ENCODE assay signal across 20 mouse cellular contexts in the genomic region with DNA sequence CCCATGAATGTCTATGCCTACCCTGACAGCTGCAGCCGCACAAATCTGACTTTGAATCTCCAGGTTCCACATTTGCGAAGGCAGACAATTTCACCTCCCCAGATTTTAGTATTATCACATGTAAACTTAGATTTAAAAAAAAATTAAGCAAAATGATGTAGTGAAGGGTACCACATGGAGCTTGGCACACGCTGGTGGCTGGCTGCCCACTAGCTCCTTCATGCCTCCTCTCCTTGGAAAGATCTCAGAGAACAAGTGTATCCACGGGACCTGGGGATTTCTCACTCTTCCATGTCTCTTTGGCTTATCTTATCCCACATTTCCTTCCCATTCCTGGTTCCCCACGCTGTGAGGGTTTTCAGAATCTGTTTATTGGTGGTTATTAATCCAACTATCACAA.
DNase-seq lines count a peak whose midpoint lies in the region; ATAC-seq and TF ChIP-seq lines count a peak whose summit lies in the region.
"Had no signal": no experiment of that assay in that cellular context is flagged by ENCODE, and none has a peak within 500 bp of the region (broad histone marks: within the 10 kb centered on the region; RNA-seq: fewer than 3 reads in every experiment).

No protein-coding gene starts in this region.

- peaks cover 10% of the 10 kb centered on the region; the same call in 1 of the 2 replicates for H3K4me1 ChIP-seq in forebrain, postnatal 0 days (ENCODE audit: insufficient read depth)
- no peaks in the 10 kb centered on the region for H3K4me1 ChIP-seq in forebrain, embryonic 11.5 days (replicated peaks; ENCODE audit: control insufficient read depth, insufficient read depth, low read length)
- H3K4me1 ChIP-seq: embryonic facial prominence, embryonic 10.5 days; heart, embryonic 10.5 days had no signal

- peak; percentile 54 to 61 for DNase-seq in cerebellum, postnatal 14 days
- no peak for DNase-seq in cerebellum, adult 11-12 months
- peak; percentile 67 for DNase-seq in forebrain, postnatal 0 days
- DNase-seq in forebrain, embryonic 11.5 days (ENCODE audit: low spot score), result no peak
- peak; percentile 10 to 34 for DNase-seq in left cerebral cortex, postnatal 14 days (ENCODE audit: low spot score in 2 of 2)
- no peak for DNase-seq in left cerebral cortex, adult 11 months (ENCODE audit: low spot score)
- peak; percentile 46 for DNase-seq in right cerebral cortex, postnatal 4 days
- no peak for DNase-seq in right cerebral cortex, postnatal 25 days
- DNase-seq: adrenal gland, postnatal 14 days; cerebellum, adult 9-10 months; gastrocnemius, postnatal 36 days; heart, adult 18-20 months; heart, postnatal 10 days; kidney, adult 2 months had no signal

- H3K9ac ChIP-seq in forebrain, postnatal 0 days, result no peak overlapping the region
- no peak overlapping the region for H3K9ac ChIP-seq in forebrain, embryonic 11.5 days (ENCODE audit: low read length)
- H3K9ac ChIP-seq: hindbrain, embryonic 14.5 days had no signal

- 60% methylated on average over 5 of the region's 5 CpGs for WGBS in forebrain, postnatal 0 days
- 87% methylated on average over 5 of the region's 5 CpGs for WGBS in forebrain, embryonic 11.5 days

- intact Hi-C loops in left cerebral cortex, postnatal 14 days (cut with DNase I), result loop anchor here (10.0 kb wide), 1 partner anchor 198 kb away; no protein-coding TSS in a partner anchor

- ATAC-seq in forebrain, postnatal 0 days, result no peak
- no peak for ATAC-seq in forebrain, embryonic 11.5 days (replicated peaks; ENCODE audit: low FRiP score)
- ATAC-seq: activated CD4-positive, CD25-positive, alpha-beta regulatory T cell, adult 4 months; intestine, embryonic 16.5 days; Patski had no signal

- H3K9me3 ChIP-seq in forebrain, postnatal 0 days (ENCODE audit: low read length), result no peaks in the 10 kb centered on the region
- H3K9me3 ChIP-seq in forebrain, embryonic 11.5 days (ENCODE audit: control insufficient read depth, low read length), result no peaks in the 10 kb centered on the region; the same call in 1 of the 2 replicates
- H3K9me3 ChIP-seq: embryonic facial prominence, embryonic 10.5 days; heart, embryonic 10.5 days had no signal

- H3K27ac ChIP-seq in forebrain, postnatal 0 days (ENCODE audit: low read depth, low read length), result no peak overlapping the region
- H3K27ac ChIP-seq in forebrain, embryonic 11.5 days (ENCODE audit: low read depth, low read length), result no peak overlapping the region
- H3K27ac ChIP-seq: embryonic facial prominence, embryonic 10.5 days; heart, embryonic 10.5 days; hindbrain, embryonic 14.5 days had no signal

- no peak for TF ChIP-seq CTCF in forebrain, postnatal 0 days (IDR thresholded peaks at IDR 0.05; ENCODE audit: low read depth)

- no peak overlapping the region for H3K4me3 ChIP-seq in forebrain, postnatal 0 days (ENCODE audit: low read depth, low read length)
- H3K4me3 ChIP-seq in forebrain, embryonic 11.5 days (ENCODE audit: low read depth, low read length), result no peak overlapping the region
- H3K4me3 ChIP-seq: embryonic facial prominence, embryonic 10.5 days; heart, embryonic 10.5 days had no signal

- no peaks in the 10 kb centered on the region for H3K36me3 ChIP-seq in forebrain, postnatal 0 days (ENCODE audit: insufficient read depth)
- H3K36me3 ChIP-seq in forebrain, embryonic 11.5 days (ENCODE audit: control insufficient read depth, insufficient read depth, low read length), result no peaks in the 10 kb centered on the region
- H3K36me3 ChIP-seq: embryonic facial prominence, embryonic 10.5 days; heart, embryonic 10.5 days had no signal

- no peak overlapping the region for H3K4me2 ChIP-seq in forebrain, postnatal 0 days (ENCODE audit: low read depth)
- no peak overlapping the region for H3K4me2 ChIP-seq in forebrain, embryonic 11.5 days (ENCODE audit: low read depth, low read length, severe bottlenecking)
- H3K4me2 ChIP-seq: hindbrain, embryonic 14.5 days had no signal

- H3K27me3 ChIP-seq in forebrain, postnatal 0 days (ENCODE audit: insufficient read depth, low read length), result no peaks in the 10 kb centered on the region
- no peaks in the 10 kb centered on the region for H3K27me3 ChIP-seq in forebrain, embryonic 11.5 days (ENCODE audit: control insufficient read depth, insufficient read depth, low read length)

Comparison
In these comparisons a context has a peak if more than half of its experiments do, and no peak if none do; other contexts are left out.
1. DNase-seq: peak in cerebellum, postnatal 14 days (2 of 2), forebrain, postnatal 0 days (single experiment), left cerebral cortex, postnatal 14 days (2 of 2) and right cerebral cortex, postnatal 4 days (single experiment); none in cerebellum, adult 11-12 months (single experiment), forebrain, embryonic 11.5 days (single experiment), left cerebral cortex, adult 11 months (single experiment) and right cerebral cortex, postnatal 25 days (single experiment).